Mouse (Mus musculus) myocyte (in vitro differentiated cells): ENCODE measurements at regions not wholly inside any gene's neighbourhood (a gene's known extent, or its start where the extent isn't known, plus 50 kb on each side); places are given as distances from the start of the nearest gene placed in this dataset.
A peak's percentile ranks its signal among the peaks of the same experiment; 100 is the strongest.

Source experiments
- H3K27me3 ChIP-seq: one replicate; pipeline ENCODE4 v1.6.1; 2011; ENCODE audit not compliant: control insufficient read depth, insufficient read depth, insufficient read length
- H3K36me3 ChIP-seq: one replicate; pipeline ENCODE4 v1.6.1; 2011; ENCODE audit not compliant: control insufficient read depth, insufficient read depth
- H3K4me2 ChIP-seq: one replicate; pipeline ENCODE4 v1.6.1; 2011; ENCODE audit warnings: low read depth, control low read depth
- H3K4me3 ChIP-seq: one replicate; pipeline ENCODE4 v1.5.1; 2011; ENCODE audit warnings: mild to moderate bottlenecking, control low read depth, moderate library complexity
- H3K79me2 ChIP-seq: one replicate; pipeline ENCODE4 v1.6.1; 2011; ENCODE audit not compliant: control insufficient read depth, insufficient read depth
- H3ac ChIP-seq: one replicate; pipeline ENCODE4 v1.6.1; 2011; ENCODE audit not compliant: control insufficient read depth, insufficient read length
- CEBPB ChIP-seq: IDR thresholded peaks from 2 replicates; pipeline ENCODE4 v1.6.1; 2011; ENCODE audit warnings: mild to moderate bottlenecking, moderate library complexity; ENCODE audit not compliant: poor library complexity, insufficient read depth, severe bottlenecking
- E2F4 ChIP-seq: IDR thresholded peaks from one replicate; pipeline ENCODE4 v1.6.1; 2011; ENCODE audit warnings: mild to moderate bottlenecking, control low read depth, moderate library complexity; ENCODE audit not compliant: insufficient read depth
- MAX ChIP-seq: IDR thresholded peaks from one replicate; pipeline ENCODE4 v1.6.1; 2011; ENCODE audit warnings: low read depth, mild to moderate bottlenecking, control low read depth
- MYOD1 ChIP-seq, 3 experiments: IDR thresholded peaks; one replicate each; pipeline ENCODE4 v1.6.1; 2011; ENCODE audit warnings: control low read depth in 2 of 3, low read depth in 2 of 3, mild to moderate bottlenecking in 2 of 3, moderate library complexity in 1 of 3; ENCODE audit not compliant: insufficient read length in 2 of 3, control insufficient read depth in 1 of 3
- MYOG ChIP-seq, 3 experiments: IDR thresholded peaks; one replicate each; pipeline ENCODE4 v1.6.1; 2011; ENCODE audit warnings: control low read depth in 2 of 3, low read depth in 2 of 3, mild to moderate bottlenecking in 2 of 3; ENCODE audit not compliant: insufficient read length in 2 of 3, control insufficient read depth in 1 of 3, insufficient read depth in 1 of 3
- POLR2A ChIP-seq: IDR thresholded peaks from one replicate; pipeline ENCODE4 v1.6.1; 2011; ENCODE audit warnings: low read depth, mild to moderate bottlenecking, control low read depth, moderate library complexity; ENCODE audit not compliant: insufficient read length
- POLR2AphosphoS2 ChIP-seq: IDR thresholded peaks from one replicate; pipeline ENCODE4 v1.6.1; 2011; ENCODE audit warnings: low read depth, control low read depth; ENCODE audit not compliant: insufficient read length
- REST ChIP-seq: IDR thresholded peaks from one replicate; pipeline ENCODE4 v1.6.1; 2011; ENCODE audit warnings: mild to moderate bottlenecking, control low read depth, moderate library complexity; ENCODE audit not compliant: insufficient read depth, insufficient read length
- SRF ChIP-seq: IDR thresholded peaks from one replicate; pipeline ENCODE4 v1.6.1; 2011; ENCODE audit warnings: low read depth; ENCODE audit not compliant: control insufficient read depth, insufficient read length
- TCF12 ChIP-seq: IDR thresholded peaks from one replicate; pipeline ENCODE4 v1.6.1; 2011; ENCODE audit warnings: mild to moderate bottlenecking, control low read depth; ENCODE audit not compliant: poor library complexity, insufficient read depth, severe bottlenecking
- TCF3 ChIP-seq: IDR thresholded peaks from one replicate; pipeline ENCODE4 v1.6.1; 2011; ENCODE audit warnings: low read depth, control low read depth; ENCODE audit not compliant: insufficient read length
- USF1 ChIP-seq: IDR thresholded peaks from one replicate; pipeline ENCODE4 v1.6.1; 2011; ENCODE audit warnings: low read depth, mild to moderate bottlenecking, control low read depth, moderate library complexity

GRCm38 (mm10) chr14:61997736-61998135 lies 294.7 kb upstream of the Rnaseh2b start:
- no peaks in the 10 kb centered on the region for H3K36me3 ChIP-seq
- no peaks in the 10 kb centered on the region for H3K27me3 ChIP-seq
- no peak overlapping the region for H3K4me3 ChIP-seq
- TF ChIP-seq POLR2AphosphoS2, result no peak
- H3K4me2 ChIP-seq, result no peak overlapping the region
- H3K79me2 ChIP-seq, result no peaks in the 10 kb centered on the region
- H3ac ChIP-seq, result no peak overlapping the region

GRCm38 (mm10) chr14:61998259-61998658 lies 294.1 kb upstream of the Rnaseh2b start:
- Histone ChIP-seq H3ac (no peak overlapping the region), H3K36me3 (no peaks in the 10 kb centered on the region), H3K4me3 (no peak overlapping the region), H3K27me3 (no peaks in the 10 kb centered on the region), H3K79me2 (no peaks in the 10 kb centered on the region), H3K4me2 (no peak overlapping the region)
- TF ChIP-seq POLR2AphosphoS2 (no peak), MYOD1 (IDR thresholded peaks at IDR 0.05; ENCODE audit: control insufficient read depth in 1 of 3, insufficient read length in 2 of 3, low read depth in 2 of 3) (no peak), CEBPB (no peak), SRF (no peak), USF1 (no peak), E2F4 (no peak), TCF12 (no peak), REST (no peak), MYOG (IDR thresholded peaks at IDR 0.05; ENCODE audit: control insufficient read depth in 1 of 3, insufficient read depth in 1 of 3, insufficient read length in 2 of 3, low read depth in 2 of 3) (no peak), TCF3 (no peak)

DNA sequence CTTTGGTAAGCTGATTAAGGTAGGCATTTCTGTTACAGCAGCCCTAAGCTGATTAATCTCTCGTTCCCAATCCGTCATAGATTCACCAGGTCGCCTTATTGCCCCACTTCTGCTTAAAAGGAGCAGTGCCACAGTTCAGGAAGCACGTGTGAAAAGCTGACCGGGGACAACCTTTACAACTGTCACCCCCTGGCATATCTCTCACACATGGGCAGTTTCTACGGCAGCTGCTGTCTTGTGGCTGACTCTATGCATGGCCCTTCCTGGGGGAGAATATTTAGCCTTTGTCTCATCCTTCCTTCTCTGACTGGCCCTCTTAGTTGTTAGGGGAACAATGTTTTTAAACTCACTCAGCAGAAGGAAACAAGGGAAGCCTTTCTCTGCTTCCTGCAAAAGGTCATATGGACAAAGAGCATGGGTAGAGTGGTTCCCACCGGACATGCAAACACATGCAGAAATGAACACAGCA lies 290.9 kb upstream of the Rnaseh2b start:
- no peaks in the 10 kb centered on the region for H3K27me3 ChIP-seq
- no peaks in the 10 kb centered on the region for H3K36me3 ChIP-seq
- H3K79me2 ChIP-seq, result no peaks in the 10 kb centered on the region
- TF ChIP-seq MYOD1 (IDR thresholded peaks at IDR 0.05; ENCODE audit: control insufficient read depth in 1 of 3, insufficient read length in 2 of 3, low read depth in 2 of 3), result peak in 1 of 3 experiments; percentile 45
- no peak for TF ChIP-seq E2F4
- peak in 2 of 3 experiments; percentile 9 to 34 for TF ChIP-seq MYOG (IDR thresholded peaks at IDR 0.05; ENCODE audit: control insufficient read depth in 1 of 3, insufficient read depth in 1 of 3, insufficient read length in 2 of 3, low read depth in 2 of 3)
- no peak overlapping the region for H3ac ChIP-seq
- no peak overlapping the region for H3K4me2 ChIP-seq
- no peak overlapping the region for H3K4me3 ChIP-seq

DNA sequence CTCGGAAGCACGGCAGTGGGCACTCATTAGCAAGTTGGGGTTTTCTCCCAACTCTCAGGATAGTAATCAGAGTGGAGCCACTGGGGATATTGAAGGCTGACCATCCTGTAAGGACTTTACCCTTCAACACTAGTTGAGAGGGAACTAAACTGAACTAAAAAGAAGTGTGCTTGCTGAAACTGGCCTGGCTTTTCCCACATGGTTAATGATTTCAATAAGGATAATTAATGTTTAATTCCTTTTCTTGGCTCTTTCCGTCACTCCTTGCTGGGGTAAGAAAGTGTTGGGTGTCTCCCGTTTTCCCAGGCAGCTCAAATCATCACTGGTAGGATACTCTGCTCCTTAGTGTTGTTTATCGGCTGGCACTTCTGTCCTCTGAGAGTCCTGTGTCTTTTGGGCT lies 290.3 kb upstream of the Rnaseh2b start:
- no peak for TF ChIP-seq POLR2AphosphoS2
- no peak for TF ChIP-seq E2F4
- H3K79me2 ChIP-seq, result no peaks in the 10 kb centered on the region
- H3ac ChIP-seq, result no peak overlapping the region
- no peak overlapping the region for H3K4me2 ChIP-seq
- H3K36me3 ChIP-seq, result no peaks in the 10 kb centered on the region
- H3K4me3 ChIP-seq, result no peak overlapping the region
- no peaks in the 10 kb centered on the region for H3K27me3 ChIP-seq

DNA sequence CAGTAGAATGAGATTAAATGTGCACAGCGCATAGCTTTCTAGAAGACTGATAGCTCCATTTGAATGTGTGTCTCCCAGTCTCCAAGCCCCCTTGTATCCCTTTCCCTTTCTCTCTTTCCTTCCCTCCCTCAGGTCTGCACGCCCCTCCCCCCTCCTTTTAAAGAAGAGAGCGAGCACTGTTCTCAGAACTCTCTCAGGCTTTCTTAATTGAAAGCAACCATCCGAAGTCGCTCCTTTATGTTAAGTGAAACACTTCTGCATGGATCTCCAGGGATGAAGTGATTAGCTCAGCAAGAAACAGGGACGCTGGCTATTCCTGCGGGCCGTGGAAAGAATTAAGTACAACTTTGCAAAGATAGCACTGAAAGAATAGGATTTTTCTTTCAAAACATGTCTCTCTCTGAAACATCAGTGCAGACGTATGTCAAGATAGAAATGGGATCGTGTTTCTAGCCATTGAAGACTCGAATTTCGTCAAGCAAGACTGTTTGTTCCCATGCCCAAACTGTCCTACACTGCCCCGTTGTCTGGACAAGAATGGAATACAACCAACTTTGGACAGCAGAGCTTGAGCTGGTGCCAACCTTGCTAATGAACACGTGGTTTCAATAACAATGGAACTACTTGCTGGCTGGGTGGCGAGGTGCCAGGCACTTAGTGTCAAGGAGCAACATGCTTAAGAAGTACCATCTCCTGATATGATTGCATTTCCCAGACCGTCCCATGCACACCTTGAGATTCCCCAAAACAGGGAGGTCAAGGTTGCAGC lies 289.2 kb upstream of the Rnaseh2b start:
- no peaks in the 10 kb centered on the region for H3K79me2 ChIP-seq
- H3K4me3 ChIP-seq, result no peak overlapping the region
- no peaks in the 10 kb centered on the region for H3K36me3 ChIP-seq
- H3K27me3 ChIP-seq, result no peaks in the 10 kb centered on the region
- no peak overlapping the region for H3K4me2 ChIP-seq
- TF ChIP-seq TCF3, result no peak
- no peak for TF ChIP-seq TCF12
- TF ChIP-seq CEBPB, result no peak
- no peak for TF ChIP-seq POLR2A
- TF ChIP-seq SRF, result no peak
- TF ChIP-seq E2F4, result no peak
- TF ChIP-seq MAX, result no peak
- TF ChIP-seq MYOG (IDR thresholded peaks at IDR 0.05; ENCODE audit: control insufficient read depth in 1 of 3, insufficient read depth in 1 of 3, insufficient read length in 2 of 3, low read depth in 2 of 3), result no peak
- TF ChIP-seq USF1, result no peak
- TF ChIP-seq MYOD1 (IDR thresholded peaks at IDR 0.05; ENCODE audit: control insufficient read depth in 1 of 3, insufficient read length in 2 of 3, low read depth in 2 of 3), result no peak
- TF ChIP-seq REST, result no peak
- TF ChIP-seq POLR2AphosphoS2, result no peak
- no peak overlapping the region for H3ac ChIP-seq
